Mouse (Mus musculus) myocyte (in vitro differentiated cells): ENCODE measurements around the gene Trmt10b.

ENCODE experiments used
- E2F4 ChIP-seq: IDR thresholded peaks from one replicate; pipeline ENCODE4 v1.6.1; 2011; ENCODE audit warnings: mild to moderate bottlenecking, control low read depth, moderate library complexity; ENCODE audit not compliant: insufficient read depth
- MYOD1 ChIP-seq, 3 experiments: IDR thresholded peaks; one replicate each; pipeline ENCODE4 v1.6.1; 2011; ENCODE audit warnings: control low read depth in 2 of 3, low read depth in 2 of 3, mild to moderate bottlenecking in 2 of 3, moderate library complexity in 1 of 3; ENCODE audit not compliant: insufficient read length in 2 of 3, control insufficient read depth in 1 of 3
- MYOG ChIP-seq, 3 experiments: IDR thresholded peaks; one replicate each; pipeline ENCODE4 v1.6.1; 2011; ENCODE audit warnings: control low read depth in 2 of 3, low read depth in 2 of 3, mild to moderate bottlenecking in 2 of 3; ENCODE audit not compliant: insufficient read length in 2 of 3, control insufficient read depth in 1 of 3, insufficient read depth in 1 of 3
- POLR2A ChIP-seq: IDR thresholded peaks from one replicate; pipeline ENCODE4 v1.6.1; 2011; ENCODE audit warnings: low read depth, mild to moderate bottlenecking, control low read depth, moderate library complexity; ENCODE audit not compliant: insufficient read length
- TCF12 ChIP-seq: IDR thresholded peaks from one replicate; pipeline ENCODE4 v1.6.1; 2011; ENCODE audit warnings: mild to moderate bottlenecking, control low read depth; ENCODE audit not compliant: poor library complexity, insufficient read depth, severe bottlenecking
- USF1 ChIP-seq: IDR thresholded peaks from one replicate; pipeline ENCODE4 v1.6.1; 2011; ENCODE audit warnings: low read depth, mild to moderate bottlenecking, control low read depth, moderate library complexity

- TF ChIP-seq USF1 (no peak), POLR2A (no peak), MYOG (IDR thresholded peaks at IDR 0.05; ENCODE audit: control insufficient read depth in 1 of 3, insufficient read depth in 1 of 3, insufficient read length in 2 of 3, low read depth in 2 of 3) (no peak), TCF12 (no peak), E2F4 (no peak), MYOD1 (IDR thresholded peaks at IDR 0.05; ENCODE audit: control insufficient read depth in 1 of 3, insufficient read length in 2 of 3, low read depth in 2 of 3) (no peak)
Observed at GRCm38 (mm10) chr4:45331139-45331538, 34.2 kb downstream of the Trmt10b start.
